Mouse (Mus musculus) heart, embryonic 15.5 days (tissue): ENCODE measurements around the gene Sf3b2. TPM values are rescaled to one million over a fixed set of nuclear protein-coding genes. Genes with fewer than 3 reads are reported as not detected.

Experiments
- ATAC-seq: fragments of 200-750 bp; cut with Nextera tagmentation; replicated peaks from 2 replicates; pipeline ENCODE4 v1.8.0; 2017; ENCODE audit warnings: low read depth, moderate TSS enrichment; ENCODE audit not compliant: insufficient number of reproducible peaks, insufficient read depth, low FRiP score
- H3K27ac ChIP-seq: fragments of 300-500 bp; sonication (generic); 2 replicates; pipeline ENCODE4 v1.5.1; 2015; ENCODE audit warnings: mild to moderate bottlenecking, inconsistent platforms
- H3K27me3 ChIP-seq: fragments of 300-500 bp; sonication (generic); 2 replicates; pipeline ENCODE4 v1.6.1; 2015; ENCODE audit warnings: inconsistent platforms
- H3K36me3 ChIP-seq: fragments of 300-500 bp; sonication (generic); 2 replicates; pipeline ENCODE4 v1.6.1; 2015; ENCODE audit warnings: mild to moderate bottlenecking, inconsistent platforms
- H3K4me1 ChIP-seq: fragments of 300-500 bp; sonication (generic); replicated peaks from 2 replicates; pipeline ENCODE4 v1.6.1; 2015; ENCODE audit warnings: inconsistent platforms
- H3K4me2 ChIP-seq: fragments of 300-500 bp; sonication (generic); 2 replicates; pipeline ENCODE4 v1.6.1; 2015; ENCODE audit warnings: inconsistent platforms, mild to moderate bottlenecking, moderate library complexity
- H3K4me3 ChIP-seq: fragments of 300-500 bp; sonication (generic); 2 replicates; pipeline ENCODE4 v1.5.1; 2015; ENCODE audit warnings: mild to moderate bottlenecking, inconsistent platforms
- H3K9ac ChIP-seq: fragments of 300-500 bp; sonication (generic); 2 replicates; pipeline ENCODE4 v1.6.1; 2015; ENCODE audit warnings: mild to moderate bottlenecking, inconsistent platforms
- H3K9me3 ChIP-seq: fragments of 300-500 bp; sonication (generic); replicated peaks from 2 replicates; pipeline ENCODE4 v1.6.1; 2016; ENCODE audit warnings: inconsistent platforms
- WGBS: fragments of 180-500 bp; shearing (Covaris S2); methylation state at CpG from one replicate; pipeline ENCODE4 v1.1.7; 2015; ENCODE audit warnings: mixed read lengths; 5-methylcytosine and 5-hydroxymethylcytosine counted together
- polyA plus RNA-seq: library from polyadenylated mRNA; unstranded; fragments of >200 nt; fragmentation: Nextera tagmentation; extraction: Ambion mirVana; gene quantifications from 2 replicates; pipeline ENCODE4 v1.2.1, GENCODE M21; 2015

Sf3b2 gene
- polyA plus RNA-seq, result 195 and 216 TPM in 2 replicates

- peak within 1 kb of the TSS; percentile 95 for H3K4me3 ChIP-seq
- H3K36me3 ChIP-seq, result peaks cover 35% of the 10 kb centered on the region
- peak; percentile 95 for ATAC-seq
- H3K4me2 ChIP-seq, result peak within 1 kb of the TSS; percentile 85
- WGBS, result under 1% methylated on average over 46 of the region's 46 CpGs
- H3K9ac ChIP-seq, result peak within 1 kb of the TSS; percentile 93
- H3K27me3 ChIP-seq, result no peaks in the 10 kb centered on the region
- peaks cover 46% of the 10 kb centered on the region for H3K4me1 ChIP-seq
- peak within 1 kb of the TSS; percentile 90 for H3K27ac ChIP-seq
- no peaks in the 10 kb centered on the region for H3K9me3 ChIP-seq
Measured at GRCm38 (mm10) chr19:5294972-5295735, at the start of gene Sf3b2. TSS of gene Sf3b2 (minus strand) at chr19:5295455.

- H3K27ac ChIP-seq, result no peak overlapping the region
- WGBS, result 76% methylated on average over 7 of the region's 7 CpGs
- H3K9ac ChIP-seq, result no peak overlapping the region
- no peak overlapping the region for H3K4me2 ChIP-seq
- no peak overlapping the region for H3K4me3 ChIP-seq
- H3K4me1 ChIP-seq, result 0 out of 2 replicates have a peak, but pooled peaks cover 4% of the 10 kb centered on the region
- no peaks in the 10 kb centered on the region for H3K27me3 ChIP-seq
- no peaks in the 10 kb centered on the region for H3K9me3 ChIP-seq
- no peak for ATAC-seq
- no peaks in the 10 kb centered on the region for H3K36me3 ChIP-seq
Measured at GRCm38 (mm10) chr19:5341360-5341759, 46.1 kb upstream of the Sf3b2 start.

GRCm38 (mm10) chr19:5337975-5338374 is 42.7 kb upstream of the Sf3b2 start:
- H3K27me3 ChIP-seq, result no peaks in the 10 kb centered on the region
- 18% methylated on average over 5 of the region's 5 CpGs for WGBS
- H3K4me3 ChIP-seq, result no peak overlapping the region
- H3K36me3 ChIP-seq, result no peaks in the 10 kb centered on the region
- no peak overlapping the region for H3K9ac ChIP-seq
- peaks cover 7% of the 10 kb centered on the region for H3K4me1 ChIP-seq
- no peaks in the 10 kb centered on the region for H3K9me3 ChIP-seq
- H3K4me2 ChIP-seq, result no peak overlapping the region
- no peak overlapping the region for H3K27ac ChIP-seq
- no peak for ATAC-seq

GRCm38 (mm10) chr19:5335441-5335840 is 40.2 kb upstream of the Sf3b2 start, which contains the start of gene Catsper1:
TSS of gene Catsper1 (plus strand) at chr19:5335741.
- ATAC-seq, result no peak

GRCm38 (mm10) chr19:5334741-5335140 is 39.5 kb upstream of the Sf3b2 start:
- H3K36me3 ChIP-seq, result no peaks in the 10 kb centered on the region
- H3K9me3 ChIP-seq, result no peaks in the 10 kb centered on the region
- no peaks in the 10 kb centered on the region for H3K27me3 ChIP-seq
- H3K9ac ChIP-seq, result no peak overlapping the region
- H3K4me3 ChIP-seq, result no peak overlapping the region
- H3K4me1 ChIP-seq, result peaks cover 7% of the 10 kb centered on the region
- H3K4me2 ChIP-seq, result no peak overlapping the region
- WGBS, result 28% methylated on average over 5 of the region's 5 CpGs
- peak; percentile 47; the same call in 1 of the 2 replicates for ATAC-seq
- peak overlapping the region; percentile 32 for H3K27ac ChIP-seq

More at GRCm38 (mm10) chr19:5335441-5335840, 40.2 kb upstream of the Sf3b2 start, which contains the start of gene Catsper1:
- WGBS, result 79% methylated on average over 6 of the region's 6 CpGs
- H3K9me3 ChIP-seq, result no peaks in the 10 kb centered on the region
- no peak within 1 kb of the TSS for H3K9ac ChIP-seq
- H3K27ac ChIP-seq, result peak within 1 kb of the TSS; percentile 32
- peaks cover 7% of the 10 kb centered on the region for H3K4me1 ChIP-seq
- H3K36me3 ChIP-seq, result no peaks in the 10 kb centered on the region
- no peaks in the 10 kb centered on the region for H3K27me3 ChIP-seq
- no peak within 1 kb of the TSS for H3K4me2 ChIP-seq
- H3K4me3 ChIP-seq, result no peak within 1 kb of the TSS

GRCm38 (mm10) chr19:5327970-5328369 is 32.7 kb upstream of the Sf3b2 start:
- WGBS, result 76% methylated on average over 19 of the region's 19 CpGs
- Histone ChIP-seq H3K27me3 (no peaks in the 10 kb centered on the region), H3K4me1 (no peaks in the 10 kb centered on the region), H3K4me2 (no peak overlapping the region), H3K27ac (no peak overlapping the region), H3K4me3 (no peak overlapping the region), H3K9ac (no peak overlapping the region), H3K36me3 (no peaks in the 10 kb centered on the region), H3K9me3 (no peaks in the 10 kb centered on the region)
- no peak for ATAC-seq

- 54% methylated on average over 17 of the region's 17 CpGs for WGBS
Measured at GRCm38 (mm10) chr19:5323801-5324200, 28.5 kb upstream of the Sf3b2 start.

GRCm38 (mm10) chr19:5313189-5313588 is 17.9 kb upstream of the Sf3b2 start:
- Histone ChIP-seq H3K4me2 (no peak overlapping the region), H3K36me3 (no peaks in the 10 kb centered on the region), H3K9ac (no peak overlapping the region)

More at GRCm38 (mm10) chr19:5323801-5324200, 28.5 kb upstream of the Sf3b2 start:
- no peak overlapping the region for H3K27ac ChIP-seq
- ATAC-seq, result no peak
- H3K4me1 ChIP-seq, result no peaks in the 10 kb centered on the region
- H3K4me2 ChIP-seq, result no peak overlapping the region
- no peaks in the 10 kb centered on the region for H3K36me3 ChIP-seq
- no peak overlapping the region for H3K9ac ChIP-seq
- H3K27me3 ChIP-seq, result no peaks in the 10 kb centered on the region
- H3K9me3 ChIP-seq, result no peaks in the 10 kb centered on the region
- H3K4me3 ChIP-seq, result no peak overlapping the region

GRCm38 (mm10) chr19:5309025-5309424 is 13.8 kb upstream of the Sf3b2 start:
- Histone ChIP-seq H3K4me1 (peaks cover 6% of the 10 kb centered on the region; the same call in 1 of the 2 replicates), H3K27me3 (peaks cover 18% of the 10 kb centered on the region), H3K36me3 (no peaks in the 10 kb centered on the region), H3K4me3 (no peak overlapping the region), H3K4me2 (no peak overlapping the region), H3K9me3 (no peaks in the 10 kb centered on the region), H3K27ac (no peak overlapping the region), H3K9ac (no peak overlapping the region)
- 79% methylated on average over 7 of the region's 7 CpGs for WGBS
- no peak for ATAC-seq

More at GRCm38 (mm10) chr19:5313189-5313588, 17.9 kb upstream of the Sf3b2 start:
- Histone ChIP-seq H3K4me1 (no peaks in the 10 kb centered on the region), H3K4me3 (no peak overlapping the region), H3K27ac (no peak overlapping the region), H3K9me3 (peaks cover 4% of the 10 kb centered on the region; the same call in 1 of the 2 replicates), H3K27me3 (no peaks in the 10 kb centered on the region)
- ATAC-seq, result no peak
- WGBS, result 80% methylated on average over 8 of the region's 8 CpGs

GRCm38 (mm10) chr19:5306968-5307734 is 11.9 kb upstream of the Sf3b2 start:
- Histone ChIP-seq H3K4me3 (peak overlapping the region; percentile 29), H3K27me3 (peaks cover 18% of the 10 kb centered on the region), H3K36me3 (no peaks in the 10 kb centered on the region), H3K4me2 (peak overlapping the region; percentile 57), H3K9me3 (no peaks in the 10 kb centered on the region), H3K9ac (no peak overlapping the region), H3K4me1 (peaks cover 6% of the 10 kb centered on the region; the same call in 1 of the 2 replicates), H3K27ac (no peak overlapping the region)
- WGBS, result 29% methylated on average over 98 of the region's 98 CpGs
- ATAC-seq, result no peak

GRCm38 (mm10) chr19:5306279-5306678 is 11.0 kb upstream of the Sf3b2 start:
- H3K4me1 ChIP-seq, result peaks cover 6% of the 10 kb centered on the region; the same call in 1 of the 2 replicates
- no peak overlapping the region for H3K27ac ChIP-seq
- H3K27me3 ChIP-seq, result peaks cover 18% of the 10 kb centered on the region
- H3K9ac ChIP-seq, result no peak overlapping the region
- H3K9me3 ChIP-seq, result no peaks in the 10 kb centered on the region
- H3K36me3 ChIP-seq, result no peaks in the 10 kb centered on the region
- H3K4me3 ChIP-seq, result no peak overlapping the region
- no peak for ATAC-seq
- 80% methylated on average over 6 of the region's 6 CpGs for WGBS
- no peak overlapping the region for H3K4me2 ChIP-seq
